Comparison of ENCODE assay signal across 28 mouse cellular contexts in genomic region chr3:69343124-69343523, GRCm38 (mm10). TPM values are rescaled to one million over a fixed set of nuclear protein-coding genes. Genes with fewer than 3 reads are reported as not detected.
DNase-seq lines count a peak whose midpoint lies in the region; ATAC-seq and TF ChIP-seq lines count a peak whose summit lies in the region.
"Had no signal": no experiment of that assay in that cellular context is flagged by ENCODE, and none has a peak within 500 bp of the region (broad histone marks: within the 10 kb centered on the region; RNA-seq: fewer than 3 reads in every experiment).

No protein-coding gene starts in this region.

- WGBS in heart, postnatal 0 days = 84% methylated on average over 10 of the region's 10 CpGs
- 69% methylated on average over 10 of the region's 10 CpGs for WGBS in liver, postnatal 0 days (ENCODE audit: insufficient replicate concordance)
- 80% methylated on average over 10 of the region's 10 CpGs for WGBS in midbrain, embryonic 15.5 days

- TF ChIP-seq CTCF in heart, postnatal 0 days (IDR thresholded peaks at IDR 0.05; ENCODE audit: low read depth) = no peak
- no peak for TF ChIP-seq CTCF in liver, postnatal 0 days (IDR thresholded peaks at IDR 0.05; ENCODE audit: low read depth)

- peak; percentile 42 for DNase-seq in heart, adult 11 months
- no peak for DNase-seq in heart, postnatal 25 days (ENCODE audit: low spot score)
- no peak for DNase-seq in heart, postnatal 0 days (ENCODE audit: low spot score)
- no peak for DNase-seq in heart, adult 9 months (ENCODE audit: low spot score in 2 of 2)
- peak; percentile 11 for DNase-seq in c-Kit-positive CD71-positive TER-119-positive erythroid progenitor cells, embryonic 14.5 days (ENCODE audit: low spot score)
- no peak for DNase-seq in liver, postnatal 0 days
- DNase-seq: adrenal gland, adult 8-10 months; cerebellum, adult 8-10 months; cerebellum, postnatal 36 days; embryo, embryonic 11 days; gastrocnemius, postnatal 25 days; kidney, adult 9 months; kidney, postnatal 10 days; lung, adult 2 months; lung, postnatal 10 days; midbrain, embryonic 14.5 days; right cerebral cortex, adult 18-20 months; spleen, adult 18-20 months; thymus, postnatal 14 days had no signal

- no peaks in the 10 kb centered on the region for H3K9me3 ChIP-seq in heart, postnatal 0 days (replicated peaks; ENCODE audit: control insufficient read depth, low read length)
- no peaks in the 10 kb centered on the region for H3K9me3 ChIP-seq in liver, postnatal 0 days (ENCODE audit: low read length)
- no peaks in the 10 kb centered on the region for H3K9me3 ChIP-seq in midbrain, embryonic 15.5 days
- H3K9me3 ChIP-seq: embryonic facial prominence, embryonic 12.5 days; G1E; limb, embryonic 13.5 days; neural tube, embryonic 12.5 days had no signal

- H3K4me1 ChIP-seq in heart, postnatal 0 days (ENCODE audit: control insufficient read depth, insufficient read depth) = peaks cover 21% of the 10 kb centered on the region
- H3K4me1 ChIP-seq in liver, postnatal 0 days (ENCODE audit: insufficient read depth) = peaks cover 10% of the 10 kb centered on the region
- no peaks in the 10 kb centered on the region for H3K4me1 ChIP-seq in midbrain, embryonic 15.5 days
- H3K4me1 ChIP-seq: neural tube, embryonic 12.5 days had no signal

- H3K36me3 ChIP-seq in heart, postnatal 0 days (replicated peaks; ENCODE audit: control insufficient read depth, insufficient read depth, low read length) = no peaks in the 10 kb centered on the region
- H3K36me3 ChIP-seq in liver, postnatal 0 days (replicated peaks; ENCODE audit: insufficient read depth, low read length) = no peaks in the 10 kb centered on the region
- H3K36me3 ChIP-seq in midbrain, embryonic 15.5 days (replicated peaks) = no peaks in the 10 kb centered on the region
- H3K36me3 ChIP-seq: embryonic facial prominence, embryonic 12.5 days; limb, embryonic 13.5 days; neural tube, embryonic 12.5 days had no signal

- no peaks in the 10 kb centered on the region for H3K27me3 ChIP-seq in heart, postnatal 0 days (ENCODE audit: control insufficient read depth, insufficient read depth, low read length)
- no peaks in the 10 kb centered on the region for H3K27me3 ChIP-seq in liver, postnatal 0 days (ENCODE audit: insufficient read depth, low read length)
- H3K27me3 ChIP-seq in midbrain, embryonic 15.5 days (replicated peaks) = no peaks in the 10 kb centered on the region
- H3K27me3 ChIP-seq: embryonic facial prominence, embryonic 12.5 days; limb, embryonic 13.5 days; neural tube, embryonic 12.5 days had no signal

- intact Hi-C loops in heart, postnatal 25 days (cut with DNase I) = no loop called here

- TF ChIP-seq EP300 in heart, postnatal 0 days (IDR thresholded peaks at IDR 0.05; ENCODE audit: low read depth) = no peak
- TF ChIP-seq EP300 in liver, postnatal 0 days (IDR thresholded peaks at IDR 0.05; ENCODE audit: low read depth) = peak; percentile 69

- H3K4me3 ChIP-seq in heart, postnatal 0 days (ENCODE audit: low read depth, low read length) = no peak overlapping the region
- H3K4me3 ChIP-seq in liver, postnatal 0 days (ENCODE audit: low read depth, low read length) = no peak overlapping the region
- no peak overlapping the region for H3K4me3 ChIP-seq in midbrain, embryonic 15.5 days
- H3K4me3 ChIP-seq: embryonic facial prominence, embryonic 12.5 days; limb, embryonic 13.5 days; neural tube, embryonic 12.5 days had no signal

- H3K9ac ChIP-seq in heart, postnatal 0 days (replicated peaks; ENCODE audit: low read depth, low read length) = no peak overlapping the region
- H3K9ac ChIP-seq in liver, postnatal 0 days (replicated peaks) = no peak overlapping the region
- H3K9ac ChIP-seq in midbrain, embryonic 15.5 days = no peak overlapping the region
- H3K9ac ChIP-seq: embryonic facial prominence, embryonic 12.5 days; hindbrain, embryonic 14.5 days; limb, embryonic 13.5 days; neural tube, embryonic 12.5 days had no signal

- no peak for ATAC-seq in heart, postnatal 0 days (ENCODE audit: insufficient read depth, low read depth)
- no peak for ATAC-seq in liver, postnatal 0 days
- ATAC-seq in midbrain, embryonic 15.5 days (replicated peaks) = no peak
- ATAC-seq: forebrain, embryonic 14.5 days; intestine, postnatal 0 days had no signal

- H3K27ac ChIP-seq in heart, postnatal 0 days (ENCODE audit: low read depth) = 0 out of 2 replicates have a peak overlapping the region, but pooled peaks have one; percentile 15
- 0 out of 2 replicates have a peak overlapping the region, but pooled peaks have one; percentile 4 for H3K27ac ChIP-seq in liver, postnatal 0 days (ENCODE audit: low read depth)
- H3K27ac ChIP-seq in midbrain, embryonic 15.5 days = no peak overlapping the region
- H3K27ac ChIP-seq: embryonic facial prominence, embryonic 12.5 days; limb, embryonic 13.5 days; macrophage; neural tube, embryonic 12.5 days had no signal

- H3K4me2 ChIP-seq in heart, postnatal 0 days (ENCODE audit: low read depth, low read length) = no peak overlapping the region
- no peak overlapping the region for H3K4me2 ChIP-seq in liver, postnatal 0 days (ENCODE audit: low read depth, low read length)
- no peak overlapping the region for H3K4me2 ChIP-seq in midbrain, embryonic 15.5 days
- H3K4me2 ChIP-seq: embryonic facial prominence, embryonic 12.5 days; hindbrain, embryonic 14.5 days; limb, embryonic 13.5 days; neural tube, embryonic 12.5 days had no signal

RNA-seq across cellular contexts. Expression of gene Ppm1l, which starts 26.5 kb away (rescaled TPM):
- 10 to 100 TPM; 23.6 to 24.5 TPM for total RNA-seq in heart, postnatal 25 days (2021)
- total RNA-seq in heart, postnatal 0 days (2014; rRNA removed; ENCODE audit: low replicate concordance) = 13.8 and 25.7 TPM in 2 replicates
- polyA plus RNA-seq in heart, postnatal 0 days (2015; fragmentation: Nextera tagmentation; extraction: Ambion mirVana) = 7.8 and 8.7 TPM in 2 replicates
- 2.4 and 2.8 TPM in 2 replicates for polyA plus RNA-seq in liver, postnatal 0 days (2015; fragmentation: Nextera tagmentation; extraction: Ambion mirVana)
- 24.7 and 26.0 TPM in 2 replicates for polyA plus RNA-seq in midbrain, embryonic 15.5 days (2015; fragmentation: Nextera tagmentation; extraction: Ambion mirVana)

Comparison
In these comparisons a context has a peak if more than half of its experiments do, and no peak if none do; other contexts are left out.
1. DNase-seq: peak in heart, adult 11 months (single experiment) and c-Kit-positive CD71-positive TER-119-positive erythroid progenitor cells, embryonic 14.5 days (single experiment); none in heart, postnatal 25 days (single experiment), heart, postnatal 0 days (single experiment), heart, adult 9 months (0 of 2) and liver, postnatal 0 days (single experiment).